Mouse (Mus musculus) regulatory T cell (primary cell): ENCODE measurements around the gene Pigt.

Experiments used
- in situ Hi-C: fragments of 300-600 bp; cut with MboI, MseI; formaldehyde crosslinking; loops from one replicate; pipeline ENCODE4 v1.15.1; 2025; ENCODE audit warnings: high pct_unique_total_duplicates

The Pigt gene

GRCm38 (mm10) chr2:164485681-164486257, 11.6 kb upstream of the Pigt start, which contains the start of gene Dbndd2:
Gene Dbndd2 (plus strand): TSS chr2:164486106.
- in situ Hi-C loops, result no loop called here

GRCm38 (mm10) chr2:164486258-164487114, 10.8 kb upstream of the Pigt start:
- in situ Hi-C loops, result no loop called here

- in situ Hi-C loops, result no loop called here
These were observed 10.2 kb upstream of the Pigt start for GRCm38 (mm10) chr2:164487115-164487527.

- in situ Hi-C loops, result no loop called here
These were observed 9.5 kb upstream of the Pigt start for GRCm38 (mm10) chr2:164487812-164488211.

- in situ Hi-C loops, result no loop called here
These were observed 3.2 kb upstream of the Pigt start for GRCm38 (mm10) chr2:164494126-164494525.

GRCm38 (mm10) chr2:164496331-164496730, 989 bp upstream of the Pigt start:
- in situ Hi-C loops, result no loop called here

GRCm38 (mm10) chr2:164497691-164498268, 460 bp downstream of the Pigt start:
- in situ Hi-C loops, result no loop called here

GRCm38 (mm10) chr2:164499317-164499716, 2.0 kb downstream of the Pigt start:
- in situ Hi-C loops, result no loop called here

GRCm38 (mm10) chr2:164500511-164500910, 3.2 kb downstream of the Pigt start:
- in situ Hi-C loops, result no loop called here

GRCm38 (mm10) chr2:164504919-164505318, 7.6 kb downstream of the Pigt start:
- in situ Hi-C loops, result no loop called here

- in situ Hi-C loops, result no loop called here
These were observed 8.5 kb downstream of the Pigt start for GRCm38 (mm10) chr2:164505619-164506347.

GRCm38 (mm10) chr2:164507811-164508210, 10.5 kb downstream of the Pigt start:
- in situ Hi-C loops, result no loop called here

GRCm38 (mm10) chr2:164510621-164511190, 13.4 kb downstream of the Pigt start:
- in situ Hi-C loops, result no loop called here

- in situ Hi-C loops, result no loop called here
These were observed 15.0 kb downstream of the Pigt start for GRCm38 (mm10) chr2:164512121-164512909.

GRCm38 (mm10) chr2:164513389-164513788, 16.1 kb downstream of the Pigt start:
- in situ Hi-C loops, result no loop called here

- in situ Hi-C loops, result no loop called here
These were observed 17.6 kb downstream of the Pigt start for GRCm38 (mm10) chr2:164514916-164515315.

- in situ Hi-C loops, result no loop called here
These were observed 18.6 kb downstream of the Pigt start for GRCm38 (mm10) chr2:164515897-164516296.

GRCm38 (mm10) chr2:164516592-164516991, 19.3 kb downstream of the Pigt start:
- in situ Hi-C loops, result no loop called here

GRCm38 (mm10) chr2:164517485-164518221, 20.3 kb downstream of the Pigt start:
- in situ Hi-C loops, result no loop called here
